Mouse (Mus musculus) frontal cortex, adult (tissue): Measurements from ENCODE around the gene Myocd.

Source experiments
- ATAC-seq: cut with Nextera tagmentation; 2 replicates; pipeline ENCODE4 v1.9.2; 2017; ENCODE audit warnings: mild to moderate bottlenecking, moderate library complexity, mixed read lengths; ENCODE audit not compliant: low TSS enrichment

Myocd gene

DNA sequence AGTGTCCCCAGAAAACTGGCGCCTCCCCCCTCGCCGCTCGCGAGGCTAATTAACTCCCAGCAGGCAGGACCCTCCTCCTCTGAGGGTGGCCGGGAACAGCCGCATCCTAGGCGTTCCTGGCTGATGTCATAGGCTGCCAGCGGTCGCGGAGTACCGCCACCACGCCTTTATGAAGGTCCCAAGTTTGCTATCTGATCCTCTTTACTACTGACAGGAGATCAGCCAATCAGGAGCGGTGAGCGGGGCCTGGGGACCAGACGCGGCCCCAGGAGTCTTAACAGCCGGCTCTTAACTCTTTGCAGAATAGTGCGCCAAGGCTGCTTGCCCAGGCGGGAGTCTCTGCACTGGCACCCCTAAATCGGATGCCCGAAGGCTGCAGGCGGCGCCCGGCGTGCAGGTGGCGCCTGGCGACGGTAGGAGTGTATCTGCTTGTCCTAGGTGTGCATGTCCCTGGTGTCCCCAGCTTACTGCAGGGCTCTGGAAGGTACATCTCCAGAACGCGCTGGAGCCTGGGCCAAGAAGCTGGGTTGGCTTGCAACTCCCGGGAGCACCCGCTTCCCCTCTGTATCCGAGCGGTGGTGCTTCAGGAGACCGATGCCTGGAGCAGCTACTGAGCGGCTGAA, at the start of gene Myocd:
Gene Myocd, minus strand, starts transcription at position 139 of the 623 bp plus-strand sequence.
- peak; percentile 80 for ATAC-seq

DNA sequence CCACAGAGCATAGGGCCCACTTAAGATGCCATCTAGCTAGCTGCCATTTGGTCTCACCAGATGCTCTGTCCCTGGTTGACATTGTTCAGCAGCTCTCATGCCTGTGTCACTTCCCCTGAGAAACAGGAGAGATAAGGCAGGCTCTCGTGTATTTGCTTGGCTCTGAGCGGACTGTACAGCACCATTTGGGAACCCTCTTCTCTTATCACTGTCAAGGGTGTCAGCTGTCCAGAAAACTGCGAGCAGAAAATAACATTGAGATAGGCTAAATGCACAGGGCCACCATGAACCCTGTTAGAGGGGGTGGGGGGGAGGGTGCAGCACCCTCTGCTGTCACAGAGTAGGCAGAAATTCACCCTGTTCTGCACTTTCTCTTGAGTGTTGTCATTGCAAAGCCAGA, 34.0 kb upstream of the Myocd start:
- ATAC-seq, result no peak

DNA sequence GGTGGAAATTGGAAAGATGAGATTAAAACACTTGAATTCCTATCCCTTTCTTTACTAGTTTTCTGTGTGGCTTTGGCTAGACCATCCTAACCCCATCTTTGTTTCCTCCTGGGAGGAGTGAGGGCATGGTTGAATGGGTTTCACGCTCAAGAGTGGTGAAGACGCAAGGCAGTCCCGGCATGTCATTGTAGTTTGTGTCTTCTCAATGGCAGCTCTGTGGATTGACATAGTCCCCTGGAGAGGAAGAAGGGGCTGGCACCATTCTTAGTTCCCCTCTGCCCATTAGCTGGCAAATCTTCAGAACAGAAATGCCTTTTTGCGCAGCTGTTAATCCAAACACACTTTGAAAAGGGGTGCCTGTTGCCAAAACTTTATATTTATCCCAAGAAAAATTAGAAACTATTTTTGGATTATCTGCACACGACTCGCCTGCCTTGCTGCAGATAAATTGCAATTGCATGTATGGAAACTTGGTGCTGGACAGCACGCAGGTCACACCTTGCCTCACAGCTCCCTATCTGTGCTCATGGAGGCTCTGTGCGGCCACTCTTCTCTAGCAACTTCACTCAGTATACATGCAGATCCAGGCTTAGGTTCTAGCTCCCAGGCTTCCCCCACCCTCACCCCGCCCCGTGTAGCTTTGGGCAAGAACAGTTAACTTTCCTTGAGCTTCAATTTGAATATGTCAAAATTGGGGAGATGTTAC, 24.5 kb upstream of the Myocd start:
- ATAC-seq, result no peak

DNA sequence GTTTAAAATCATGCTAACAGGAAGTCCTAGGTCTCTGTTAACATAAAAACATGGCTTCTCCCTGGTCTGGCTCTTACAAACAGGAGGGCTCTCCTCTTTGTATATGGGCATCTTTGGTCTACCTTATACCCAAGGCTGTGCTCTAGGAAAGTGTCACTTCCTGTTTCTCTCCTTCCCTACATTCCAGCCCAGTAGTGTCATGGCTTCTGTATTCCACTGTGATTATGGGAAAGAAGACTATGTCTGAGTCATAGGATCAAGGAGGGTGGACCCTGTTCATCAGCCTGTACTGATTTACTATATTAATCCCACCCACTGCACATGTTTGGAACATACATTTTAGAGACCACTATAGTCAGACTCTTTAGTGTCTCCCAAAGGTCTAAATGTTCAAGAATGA, 23.2 kb upstream of the Myocd start:
- ATAC-seq, result no peak

DNA sequence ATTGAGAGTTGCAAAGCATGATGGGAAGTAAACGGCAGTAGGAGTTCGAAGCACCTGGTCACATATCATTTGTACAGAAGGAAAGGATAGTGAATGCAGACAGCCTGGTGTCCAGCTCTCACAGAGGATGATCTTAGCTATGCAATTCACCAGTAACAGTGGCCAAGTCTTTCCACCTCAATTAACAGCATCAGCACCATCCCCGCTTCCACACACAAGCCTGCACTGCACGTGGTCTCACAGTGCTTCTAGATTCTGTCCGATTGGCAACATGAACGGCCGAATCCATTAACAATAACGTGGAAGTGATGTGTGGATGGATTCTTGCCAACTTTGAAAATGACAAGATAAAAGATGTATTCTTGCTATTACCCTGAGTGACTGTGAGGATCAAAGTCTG, 17.9 kb upstream of the Myocd start:
- ATAC-seq, result no peak

DNA sequence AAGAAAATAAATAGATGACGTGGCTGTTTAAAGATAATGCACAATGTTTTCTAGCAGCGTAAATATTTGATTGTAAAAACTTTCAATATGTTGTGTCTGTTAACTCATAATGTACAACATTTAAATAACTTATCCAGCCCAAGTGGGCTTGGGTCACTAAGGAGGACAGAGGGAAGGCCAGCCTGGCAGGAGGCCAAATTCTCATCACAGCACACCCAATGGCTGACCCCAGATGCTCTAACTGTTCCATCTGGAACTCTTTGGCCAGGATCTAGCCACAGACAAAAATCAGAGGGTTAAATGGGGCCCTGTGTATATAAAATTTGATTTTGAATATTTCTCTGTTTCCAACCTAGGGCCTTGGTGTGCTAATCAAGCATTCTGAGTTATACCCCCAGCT, 16.4 kb upstream of the Myocd start:
- no peak for ATAC-seq

DNA sequence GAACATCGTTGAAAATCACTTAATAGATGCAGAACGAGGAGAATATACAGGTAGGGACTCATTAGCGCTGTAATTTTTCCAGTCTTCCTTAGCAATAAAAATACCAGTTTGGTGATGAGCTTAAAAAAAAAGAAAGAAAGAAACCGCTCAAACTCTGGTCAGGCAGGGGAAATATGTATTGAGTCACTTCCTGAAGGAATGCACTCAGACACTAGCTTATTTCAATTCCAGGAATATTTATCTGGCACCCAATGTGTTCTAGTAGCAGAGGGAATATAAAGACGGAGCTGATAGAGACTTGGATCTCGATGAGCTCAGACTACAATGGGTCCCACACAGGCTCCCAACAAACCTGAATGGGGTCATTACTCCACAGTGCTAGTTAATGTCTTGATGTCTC, 5.7 kb upstream of the Myocd start:
- no peak for ATAC-seq

DNA sequence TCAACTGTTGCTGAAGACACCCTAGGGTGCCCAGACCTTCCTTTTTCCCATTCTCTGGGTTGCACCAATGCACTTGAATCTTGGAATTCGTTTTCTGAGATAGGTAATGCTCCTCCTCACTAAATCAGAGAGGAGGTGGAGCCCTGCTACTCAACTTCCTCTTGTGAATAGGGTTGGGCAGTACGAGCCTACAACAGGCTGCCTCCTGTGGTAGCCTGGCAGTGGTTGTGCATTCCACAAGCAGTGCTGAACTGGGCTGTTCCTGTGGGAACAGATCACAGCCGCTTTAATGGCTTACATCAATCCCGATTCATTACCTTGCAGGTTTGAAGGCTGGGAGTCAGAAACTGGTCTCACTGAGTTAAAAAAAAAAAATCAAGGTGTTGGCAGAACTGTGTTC, 1.2 kb upstream of the Myocd start:
- no peak for ATAC-seq

DNA sequence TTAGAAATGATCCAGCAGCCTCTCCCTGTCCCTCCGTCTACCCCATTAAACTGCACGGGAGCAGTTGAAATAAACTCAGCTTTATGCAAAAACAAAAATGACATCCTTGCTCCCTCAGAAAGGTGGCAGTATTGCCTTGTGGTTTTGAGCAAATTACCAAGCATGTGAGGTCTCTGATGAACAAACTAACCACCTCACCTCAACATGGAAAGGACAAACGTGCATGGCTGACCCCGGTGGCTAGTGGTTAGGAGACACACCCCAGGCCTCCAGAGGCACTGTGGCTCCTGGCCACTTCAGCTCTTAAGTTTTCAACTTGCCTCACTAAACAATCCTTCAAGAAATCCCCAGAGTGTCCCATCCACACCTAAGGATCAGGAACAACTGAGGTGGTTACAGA, 1.5 kb downstream of the Myocd start:
- peak; percentile 84 for ATAC-seq

DNA sequence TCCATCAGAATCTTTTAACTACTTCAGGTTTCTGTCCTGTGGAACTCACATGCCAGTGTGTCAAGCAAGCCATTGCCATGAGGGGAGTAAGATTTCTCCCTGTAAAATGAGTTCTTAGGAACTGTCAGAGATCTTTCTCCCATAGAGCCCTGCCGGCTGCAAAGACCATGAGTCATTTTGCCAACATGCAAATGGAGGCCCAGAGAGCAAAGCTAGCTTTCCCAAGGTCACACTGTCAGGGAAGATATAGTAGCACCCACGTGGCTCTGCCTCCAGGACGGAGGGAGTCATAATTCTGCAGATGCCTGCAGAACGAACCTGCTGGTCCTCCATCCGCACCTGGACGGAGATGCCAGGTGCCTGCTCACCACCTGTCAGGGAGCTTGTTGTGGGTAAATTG, 6.3 kb downstream of the Myocd start:
- no peak for ATAC-seq

DNA sequence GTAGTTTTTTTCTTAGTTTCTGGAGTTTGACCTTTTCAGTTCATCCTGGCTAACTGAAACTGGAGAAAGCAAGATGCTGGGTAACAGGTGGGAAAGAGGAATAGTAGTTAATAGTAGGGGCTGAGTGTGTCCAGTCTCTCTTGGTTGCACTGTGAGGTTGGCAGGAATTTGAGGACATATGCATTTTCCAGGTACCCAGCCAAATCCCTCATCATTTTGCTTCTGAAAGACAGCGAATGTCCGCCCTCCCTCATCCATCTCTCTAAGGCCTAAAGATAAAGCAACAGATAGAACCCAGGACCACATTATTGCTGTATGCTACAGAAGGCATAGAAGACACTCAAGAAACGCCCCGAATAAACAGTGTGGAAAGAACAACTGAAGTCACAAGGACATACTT, 10.8 kb downstream of the Myocd start:
- no peak for ATAC-seq

DNA sequence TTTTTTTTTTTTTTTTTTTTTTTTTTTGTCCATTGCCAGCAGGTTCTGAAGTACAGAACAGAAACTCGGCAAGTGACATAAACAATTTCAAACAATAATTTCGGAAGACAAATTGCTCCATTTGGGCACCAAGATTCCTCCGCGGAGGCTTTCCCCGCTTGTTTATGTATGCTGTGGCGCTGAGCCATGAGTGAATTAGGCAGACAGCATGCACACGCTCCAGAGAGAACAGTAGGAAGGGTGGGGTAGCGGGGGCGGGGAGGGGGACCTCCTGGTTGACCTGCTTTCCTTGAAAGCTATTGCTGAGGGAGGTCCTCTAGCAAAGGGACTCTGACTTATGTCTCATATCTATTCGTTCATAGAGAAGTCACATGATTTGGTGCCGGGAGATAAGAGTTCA, 13.6 kb downstream of the Myocd start:
- ATAC-seq, result no peak

DNA sequence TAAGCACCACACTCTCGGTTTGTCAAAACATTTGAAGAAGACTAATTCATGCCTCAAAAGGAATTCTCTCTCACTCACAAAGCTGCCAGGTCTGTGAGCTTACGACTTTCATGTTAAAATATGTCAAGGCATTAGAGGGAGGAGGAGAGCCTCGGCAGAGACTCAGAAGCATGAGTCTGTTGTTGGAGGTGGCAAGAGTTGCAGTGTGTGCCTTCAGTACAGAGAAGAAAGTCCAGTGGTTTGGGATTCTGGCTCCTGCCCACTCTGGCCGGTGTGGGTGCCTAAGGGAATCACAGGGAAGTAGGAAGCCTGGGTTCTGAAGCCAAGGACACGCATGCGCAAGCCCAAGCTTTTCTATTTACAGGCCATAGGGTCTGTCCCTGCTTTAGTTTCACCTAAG, 14.2 kb downstream of the Myocd start:
- ATAC-seq, result peak; percentile 38; the same call in 1 of the 2 replicates

DNA sequence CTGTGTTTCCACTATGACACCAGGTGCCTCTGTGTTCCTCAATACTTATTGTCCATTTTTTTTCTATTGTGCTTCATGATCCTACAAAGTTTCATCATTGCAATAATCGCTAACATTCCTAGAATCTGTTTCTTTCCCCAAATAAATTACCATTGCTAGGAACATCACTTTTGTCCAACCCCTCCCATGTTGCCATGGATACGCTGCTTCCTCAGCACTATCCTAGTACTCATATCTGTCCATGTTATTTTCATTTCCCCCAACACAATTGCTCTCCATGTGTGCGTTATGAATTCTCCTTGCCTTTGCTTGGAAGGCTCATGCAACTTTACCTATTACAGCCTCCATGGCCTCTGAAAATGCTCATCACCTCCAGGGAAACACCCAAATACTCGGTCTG, 19.4 kb downstream of the Myocd start:
- peak; percentile 68 for ATAC-seq

DNA sequence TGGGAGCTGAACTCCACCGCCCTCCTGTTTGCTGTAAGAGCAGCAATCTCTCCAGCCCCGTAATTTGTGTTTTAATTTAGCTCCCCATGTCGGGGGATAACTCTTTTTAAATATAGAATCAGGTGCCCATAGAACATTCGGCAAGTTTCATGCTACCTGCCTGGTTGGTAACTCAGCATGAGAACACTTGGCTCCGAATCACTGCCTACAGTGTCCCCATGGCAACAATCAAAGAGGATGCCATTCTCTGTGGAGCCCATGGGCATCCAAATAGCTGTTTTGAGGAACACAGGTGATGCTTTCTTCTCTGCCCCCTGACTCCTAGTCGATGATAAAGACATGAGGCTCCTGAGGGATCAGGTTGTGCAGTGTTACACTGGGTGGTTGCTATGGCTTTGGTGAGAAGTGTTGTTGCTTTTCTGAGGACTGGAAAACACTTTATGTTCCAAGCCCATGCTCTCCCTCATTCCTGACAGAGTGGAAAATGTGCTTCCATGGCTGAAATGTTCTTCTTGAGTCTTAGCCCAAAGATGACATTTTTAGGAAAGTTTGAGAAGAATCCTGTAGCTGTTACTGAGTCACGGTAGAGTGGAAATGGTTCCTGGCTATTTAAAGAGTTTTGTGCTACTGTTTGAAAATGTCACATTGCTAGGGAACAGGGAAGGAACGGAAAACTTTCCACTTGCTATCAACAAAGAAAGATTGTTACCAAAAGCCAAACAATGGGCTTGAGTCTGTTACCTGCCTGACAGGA, 23.3 kb downstream of the Myocd start:
- ATAC-seq, result peak; percentile 90

DNA sequence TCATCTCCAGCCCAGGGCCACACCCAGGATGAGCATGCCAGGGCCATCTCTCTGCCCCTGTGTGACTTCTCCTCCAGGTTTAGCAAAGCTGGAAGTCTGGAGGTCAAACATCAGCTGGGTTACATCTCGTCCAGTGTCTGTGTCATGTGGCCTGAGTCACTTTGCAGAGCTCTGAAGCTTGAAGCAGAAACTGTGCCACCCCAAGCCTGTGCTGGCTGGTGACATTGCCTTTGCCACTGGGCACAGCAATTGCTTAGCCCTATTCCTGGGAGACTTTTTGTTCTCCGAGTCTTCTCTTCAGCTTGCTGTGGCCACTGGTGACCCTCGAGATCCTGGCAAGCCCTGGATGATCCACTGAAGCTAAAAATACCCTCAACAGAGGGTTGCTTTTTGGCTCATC, 26.2 kb downstream of the Myocd start:
- ATAC-seq, result no peak

DNA sequence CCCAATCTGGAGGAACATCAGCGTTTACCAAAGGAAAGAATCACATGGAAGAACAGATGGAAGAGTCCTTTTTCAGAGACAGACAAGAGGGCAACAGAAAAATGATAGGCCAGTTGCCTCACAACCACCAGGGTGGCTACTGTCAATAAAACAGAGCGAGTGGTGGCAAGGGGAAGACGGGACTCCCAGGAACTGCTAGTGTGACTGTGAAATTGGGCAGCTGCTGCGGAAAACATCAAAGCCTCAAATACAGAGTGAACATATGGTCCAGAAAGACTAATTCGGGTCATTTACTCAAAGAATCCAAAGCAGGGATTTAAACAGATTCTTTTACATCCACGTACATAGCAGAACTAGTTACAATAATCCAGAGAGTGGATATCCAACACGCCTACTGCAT, 29.3 kb downstream of the Myocd start:
- ATAC-seq, result peak; percentile 67

DNA sequence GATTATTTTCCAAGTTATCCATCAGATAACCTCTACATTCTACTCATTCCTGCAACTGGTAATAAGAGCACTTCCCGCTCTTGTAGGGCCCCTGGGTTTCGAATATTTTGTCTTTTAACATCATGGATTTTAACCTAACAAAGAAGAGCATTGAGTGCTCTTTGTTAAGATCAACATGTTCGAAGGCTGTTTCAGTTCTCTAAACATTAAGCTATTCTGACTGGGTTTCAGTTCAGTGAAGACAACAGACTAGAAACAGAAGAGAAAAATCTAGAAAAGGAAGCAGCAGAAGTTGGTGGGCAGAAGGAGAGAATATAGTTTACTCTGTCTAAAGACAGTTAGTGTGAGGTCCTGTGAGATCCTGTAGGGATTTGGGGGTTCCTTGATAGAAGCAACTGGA, 31.9 kb downstream of the Myocd start:
- no peak for ATAC-seq

DNA sequence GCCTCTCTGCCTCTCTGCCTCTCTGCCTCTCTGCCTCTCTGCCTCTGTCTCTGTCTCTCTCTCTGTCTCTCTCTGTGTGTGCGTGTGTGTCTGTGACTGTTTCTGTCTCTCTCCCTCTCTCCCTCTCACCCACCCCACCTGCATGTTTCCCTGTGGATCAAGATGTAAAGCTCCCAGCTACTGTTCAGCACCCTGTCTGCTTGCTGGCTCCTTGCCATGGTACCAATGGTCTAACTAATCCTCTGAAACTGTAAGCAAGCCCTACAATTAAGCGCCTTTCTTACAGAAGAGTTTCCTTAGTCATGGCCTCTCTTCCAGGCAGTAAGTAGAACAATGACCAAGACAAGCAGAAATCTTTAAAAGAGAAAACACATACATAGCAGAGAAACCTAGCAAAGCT, 32.9 kb downstream of the Myocd start:
- ATAC-seq, result no peak

DNA sequence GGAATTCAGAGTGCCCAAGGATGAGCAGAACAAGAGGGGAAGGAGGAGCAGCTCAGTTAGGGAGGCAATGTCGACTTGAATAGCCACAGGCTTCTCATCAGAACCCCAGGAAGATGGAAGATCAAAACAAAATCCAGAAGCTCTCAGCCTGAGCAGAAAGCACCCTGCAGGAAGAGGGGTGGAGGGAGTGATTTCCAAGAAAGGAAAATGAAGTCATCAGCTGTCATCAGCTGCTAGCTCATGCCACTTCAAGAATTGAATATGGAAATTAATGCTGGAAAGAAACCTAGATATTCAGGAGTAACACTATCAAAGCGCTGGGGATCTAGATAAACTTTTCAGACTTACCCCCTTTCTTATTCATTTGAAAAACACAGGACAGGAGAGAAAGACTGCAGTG, 34.4 kb downstream of the Myocd start:
- ATAC-seq, result peak; percentile 27; the same call in 1 of the 2 replicates

DNA sequence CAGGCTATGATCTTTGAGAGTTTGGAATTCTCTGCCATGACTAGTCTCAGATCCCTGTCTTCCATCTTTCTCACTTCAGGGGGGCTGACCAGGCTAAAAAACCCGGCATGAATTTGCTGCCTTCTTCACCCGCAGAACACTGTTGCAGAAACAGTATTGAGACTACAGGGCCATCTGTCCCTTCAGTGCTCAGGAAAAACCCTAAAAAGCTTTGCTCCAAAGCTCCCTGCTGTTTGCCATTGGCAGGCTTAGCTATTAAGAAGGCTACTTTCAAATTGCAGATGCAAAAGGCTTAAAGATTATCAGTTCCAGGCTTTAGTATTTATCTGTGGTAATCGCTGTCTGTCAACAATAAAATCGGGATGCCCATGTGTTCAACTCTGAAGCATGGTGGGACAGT, 38.0 kb downstream of the Myocd start:
- ATAC-seq, result no peak

DNA sequence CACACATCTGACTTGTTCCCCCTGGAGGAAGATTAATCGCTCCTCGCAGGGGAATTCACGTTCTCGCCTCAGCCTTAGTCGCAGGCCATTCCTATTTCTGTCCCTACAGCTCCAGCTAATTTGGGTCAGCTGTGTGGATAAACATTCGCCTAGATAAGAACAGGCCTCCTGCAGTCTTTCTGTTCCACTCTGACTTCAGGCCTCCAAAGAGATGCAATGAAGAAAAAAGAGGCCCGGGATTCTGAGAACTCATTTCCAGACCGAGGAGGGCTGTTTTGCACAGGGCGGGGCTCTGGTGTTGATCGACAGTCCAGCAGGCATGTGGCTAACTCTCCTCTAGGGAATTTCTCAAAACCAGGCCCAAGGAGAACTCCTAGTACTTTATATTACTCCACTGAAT, 43.0 kb downstream of the Myocd start:
- ATAC-seq, result peak; percentile 23; the same call in 1 of the 2 replicates
